Mouse (Mus musculus): ENCODE results near the gene Polg2.

GRCm38 (mm10) chr11:106767516-106767915 lies 11.8 kb downstream of the Polg2 start:
- TF ChIP-seq POLR2A (IDR thresholded peaks at IDR 0.05; ENCODE audit: borderline replicate concordance, low read depth, low read length) (no peak), CTCF (IDR thresholded peaks at IDR 0.05; ENCODE audit: low read depth, low read length) (no peak)

All from bone marrow macrophage, adult 2 months (primary cell).